8 mouse cellular contexts compared by ENCODE assay signal in the genomic region with DNA sequence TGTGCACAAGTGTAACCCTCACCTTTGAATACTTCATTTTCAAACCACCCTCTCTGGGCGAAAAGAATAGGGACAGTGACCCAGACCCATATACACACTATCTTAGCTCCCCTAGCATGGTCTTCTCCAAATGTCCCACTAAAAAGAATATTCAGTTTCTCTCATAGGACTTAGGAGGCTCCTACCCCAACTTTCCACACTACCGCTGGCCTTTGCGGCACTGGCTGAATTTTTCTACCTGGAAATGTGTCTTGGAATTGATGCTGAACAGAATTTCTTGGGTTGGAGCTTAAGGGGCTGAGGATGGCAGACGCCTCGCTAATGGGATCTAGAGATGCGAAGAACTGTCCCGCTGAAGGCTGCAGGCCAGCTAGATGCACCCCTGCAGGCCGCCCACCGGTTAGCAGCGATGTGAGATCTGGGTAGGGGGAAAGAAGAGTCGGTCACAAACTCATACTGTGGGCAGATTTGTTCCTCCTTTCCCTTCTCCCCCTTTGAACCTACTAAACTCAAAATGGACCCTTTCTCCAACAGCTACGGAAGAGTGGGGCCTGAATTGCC. TPM values are rescaled to one million over a fixed set of nuclear protein-coding genes. Genes with fewer than 3 reads are reported as not detected.
DNase-seq lines count a peak whose midpoint lies in the region; ATAC-seq and TF ChIP-seq lines count a peak whose summit lies in the region.

No protein-coding gene starts in this region.

- no peaks in the 10 kb centered on the region for H3K36me3 ChIP-seq in kidney, adult 2 months (ENCODE audit: control insufficient read depth, insufficient read depth, low read length)
- H3K36me3 ChIP-seq in liver, embryonic 13.5 days = peaks cover 6% of the 10 kb centered on the region; the same call in 1 of the 2 replicates

- no peak for TF ChIP-seq CTCF in kidney, adult 2 months (conservative IDR thresholded peaks at IDR 0.05; ENCODE audit: insufficient read depth, insufficient read length, low read depth, low read length)
- TF ChIP-seq CTCF in bone marrow macrophage, adult 2 months (IDR thresholded peaks at IDR 0.05; ENCODE audit: low read depth, low read length) = no peak
- no peak for TF ChIP-seq CTCF in embryonic fibroblast, embryonic 13.5 days (IDR thresholded peaks at IDR 0.05; ENCODE audit: borderline replicate concordance, insufficient read depth, low read length)

- H3K4me1 ChIP-seq in kidney, adult 2 months (ENCODE audit: control insufficient read depth, insufficient read depth, low read length) = no peaks in the 10 kb centered on the region
- H3K4me1 ChIP-seq in bone marrow macrophage, adult 2 months (ENCODE audit: control insufficient read depth, insufficient read depth, low read length) = peaks cover 14% of the 10 kb centered on the region
- 0 out of 2 replicates have a peak, but pooled peaks cover 2% of the 10 kb centered on the region for H3K4me1 ChIP-seq in embryonic fibroblast, embryonic 13.5 days (ENCODE audit: control insufficient read depth, insufficient read depth, low read length)
- peaks cover 41% of the 10 kb centered on the region for H3K4me1 ChIP-seq in liver, embryonic 13.5 days (replicated peaks)

- whole genome bisulfite sequencing in kidney, adult 2 months = 17% methylated on average over 12 of the region's 12 CpGs
- WGBS in liver, embryonic 13.5 days (ENCODE audit: insufficient replicate concordance) = 29% methylated on average over 12 of the region's 12 CpGs

- peak overlapping the region; percentile 94 for H3K4me2 ChIP-seq in liver, embryonic 13.5 days

- no peak for TF ChIP-seq POLR2A in kidney, adult 2 months (IDR thresholded peaks at IDR 0.05; ENCODE audit: low read depth, low read length)
- no peak for TF ChIP-seq POLR2A in bone marrow macrophage, adult 2 months (IDR thresholded peaks at IDR 0.05; ENCODE audit: borderline replicate concordance, low read depth, low read length)
- TF ChIP-seq POLR2A in embryonic fibroblast, embryonic 13.5 days (IDR thresholded peaks at IDR 0.05; ENCODE audit: low read depth, low read length) = no peak

- H3K4me3 ChIP-seq in kidney, adult 2 months (ENCODE audit: insufficient read depth, low read depth, low read length) = peak overlapping the region; percentile 44
- H3K4me3 ChIP-seq in bone marrow macrophage, adult 2 months (ENCODE audit: insufficient read depth, low read length) = peak overlapping the region; percentile 91
- H3K4me3 ChIP-seq in embryonic fibroblast, embryonic 13.5 days (ENCODE audit: insufficient read depth, low read length) = peak overlapping the region; percentile 98
- H3K4me3 ChIP-seq in liver, embryonic 13.5 days (replicated peaks) = peak overlapping the region; percentile 71

- H3K27ac ChIP-seq in kidney, adult 2 months (ENCODE audit: insufficient read depth, low read depth, low read length) = 0 out of 2 replicates have a peak overlapping the region, but pooled peaks have one; percentile 0
- peak overlapping the region; percentile 97 for H3K27ac ChIP-seq in bone marrow macrophage, adult 2 months (ENCODE audit: insufficient read depth, low read depth, low read length)
- H3K27ac ChIP-seq in embryonic fibroblast, embryonic 13.5 days (ENCODE audit: insufficient read depth, low read length) = no peak overlapping the region
- H3K27ac ChIP-seq in liver, embryonic 13.5 days = 0 out of 2 replicates have a peak overlapping the region, but pooled peaks have one; percentile 4

- H3K9me3 ChIP-seq in liver, embryonic 13.5 days (replicated peaks) = no peaks in the 10 kb centered on the region

- DNase-seq in kidney, adult 2 months = no peak
- DNase-seq in kidney, adult 11 months = no peak
- no peak for DNase-seq in liver, embryonic 13.5 days
- no peak for DNase-seq in ovary, postnatal 36 days (ENCODE audit: low spot score)
- no peak for DNase-seq in frontal cortex, postnatal 25 days (ENCODE audit: low spot score in 2 of 2)

- peak overlapping the region; percentile 77 for H3K9ac ChIP-seq in liver, embryonic 13.5 days

- no peak for ATAC-seq in liver, embryonic 13.5 days (ENCODE audit: low read depth)
- ATAC-seq in megakaryocyte-erythroid progenitor cell, adult 5-6 weeks (replicated peaks; ENCODE audit: low FRiP score, low TSS enrichment, poor library complexity, severe bottlenecking) = no peak

- H3K27me3 ChIP-seq in kidney, adult 2 months (replicated peaks; ENCODE audit: control insufficient read depth, insufficient read depth, low read length) = peaks cover 8% of the 10 kb centered on the region
- H3K27me3 ChIP-seq in liver, embryonic 13.5 days = peaks cover 100% of the 10 kb centered on the region

RNA-seq across cellular contexts. Expression of a gene that starts 1.9 kb away (rescaled TPM):
- 7.4 and 8.1 TPM in 2 replicates for polyA plus RNA-seq in kidney, adult 2 months (2012; rRNA removed)
- 63.1 and 68.5 TPM in 2 replicates for polyA plus RNA-seq in bone marrow macrophage, adult 2 months (2012; ENCODE audit: insufficient read depth, insufficient read length, missing spikeins)
- 5.0 and 5.4 TPM in 2 replicates for polyA plus RNA-seq in embryonic fibroblast, embryonic 13.5 days (2011; ENCODE audit: insufficient read length, low read depth, missing spikeins)
- polyA plus RNA-seq in liver, embryonic 13.5 days (2015; fragmentation: Nextera tagmentation; extraction: Ambion mirVana) = 8.8 and 9.9 TPM in 2 replicates
- 0.96 and 1.4 TPM in 2 replicates for total RNA-seq in megakaryocyte-erythroid progenitor cell, adult 5-6 weeks (2014; fragmentation: Nextera tagmentation)
- 1.7 TPM in 1 of 2 replicates, not detected in the other for total RNA-seq in megakaryocyte-erythroid progenitor cell, adult 5-6 weeks (2017)

Comparison
In these comparisons a context has a peak if more than half of its experiments do, and no peak if none do; other contexts are left out.
1. H3K4me3 ChIP-seq: peak in every context shown above with its lines; median percentile 98 in embryonic fibroblast, embryonic 13.5 days; 91 in bone marrow macrophage, adult 2 months; 71 in liver, embryonic 13.5 days; 44 in kidney, adult 2 months.